Mouse (Mus musculus) left cerebral cortex, adult 11 months (tissue): Measurements from ENCODE around the gene Lnpep.
"Not testable (repeated sequence)": the region's sequence is repeated elsewhere in the genome, so short reads cannot be mapped to it uniquely, and the experiment has no call there.

Experiments used
- DNase-seq: peaks from one replicate; pipeline ENCODE4 v3.0.0; 2022; ENCODE audit warnings: low spot score

The Lnpep gene

DNA sequence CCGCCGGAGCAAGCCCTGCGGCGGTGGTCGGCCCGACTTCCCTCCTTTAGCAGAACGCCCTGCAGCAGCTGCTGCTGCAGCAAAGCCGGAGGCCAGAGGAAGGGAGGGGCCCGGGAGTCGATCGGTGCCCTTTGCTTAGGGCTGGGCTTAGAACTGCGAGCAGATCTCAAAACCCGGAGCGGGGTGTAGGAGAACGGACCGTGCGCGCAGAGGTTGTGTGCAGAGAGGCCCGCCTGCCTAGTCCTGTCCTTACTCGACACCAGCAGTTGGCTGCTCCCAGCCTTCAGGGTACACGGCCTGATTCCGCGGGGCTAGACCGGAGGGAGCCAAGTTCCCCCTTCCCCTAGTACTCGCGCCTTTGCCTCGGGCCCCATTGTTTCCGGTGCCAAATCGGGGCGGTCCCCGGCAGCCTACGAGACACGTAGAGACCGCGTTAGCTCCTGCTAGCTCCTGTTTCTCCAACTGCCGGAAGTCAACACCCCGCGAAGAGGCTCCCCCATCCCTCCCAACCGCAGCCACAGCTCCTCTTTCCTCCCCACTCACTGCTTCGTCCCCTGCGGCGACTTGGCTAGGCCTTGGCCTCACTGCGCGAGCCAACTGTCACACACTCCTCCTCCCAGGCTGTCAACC is at the start of gene Lnpep:
Gene Lnpep, minus strand, starts transcription at position 94 of the 630 bp plus-strand sequence.
- DNase-seq: peak; percentile 91

DNA sequence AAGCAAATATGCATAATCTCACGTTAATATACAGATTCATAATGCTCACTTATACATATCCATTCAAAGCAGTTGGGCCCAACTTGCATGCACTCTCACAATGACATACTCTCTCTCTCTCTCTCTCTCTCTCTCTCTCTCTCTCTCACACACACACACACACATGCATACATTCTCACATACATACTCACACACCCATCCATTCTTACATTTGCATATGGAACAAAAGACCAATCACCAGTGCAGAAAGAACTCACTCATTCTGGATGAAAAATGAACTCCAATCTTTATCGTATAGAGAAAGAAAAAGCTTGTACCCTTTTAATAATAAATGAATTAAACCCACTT is 31.0 kb upstream of the Lnpep start:
- no peak for DNase-seq

DNA sequence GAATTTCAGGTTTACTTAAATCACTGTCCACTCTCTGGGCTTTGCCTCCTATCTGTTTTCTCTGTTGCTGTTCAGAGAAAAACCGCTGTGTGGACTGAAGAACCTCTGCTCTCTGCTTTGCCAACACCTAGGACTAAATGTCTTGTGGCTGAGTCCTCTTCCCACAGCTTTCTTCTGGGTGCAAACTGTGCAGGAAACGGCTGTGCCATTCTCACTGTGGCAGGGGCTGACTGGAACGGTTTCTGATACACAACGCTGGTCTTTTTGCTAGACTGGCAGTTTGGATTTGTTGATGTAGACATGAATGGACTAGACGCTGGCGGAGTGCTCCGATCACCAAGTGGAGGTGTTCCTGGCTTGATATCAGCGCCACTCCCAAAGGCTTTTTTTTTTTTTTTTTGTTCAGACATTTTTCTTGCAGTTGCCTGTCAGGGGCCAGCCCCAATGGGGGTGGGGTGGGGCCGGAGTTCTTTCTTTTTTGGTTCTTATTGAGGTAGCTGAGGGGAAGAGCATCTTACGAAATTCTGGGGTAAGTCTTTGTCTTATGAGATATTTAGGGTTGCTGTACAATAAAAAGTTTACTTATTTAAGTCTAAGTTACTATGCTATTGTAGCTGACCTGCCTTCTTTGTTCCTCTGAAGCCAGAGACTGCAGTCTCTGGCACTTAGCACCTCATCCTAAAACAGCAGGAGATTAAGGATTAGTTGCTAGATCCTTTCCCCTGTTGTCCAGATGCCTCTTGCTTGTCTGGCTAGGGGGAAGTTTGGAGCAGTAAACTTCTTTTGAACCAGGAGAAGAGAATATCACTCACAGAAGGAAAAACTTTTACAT is 30.4 kb upstream of the Lnpep start:
- DNase-seq: no peak

DNA sequence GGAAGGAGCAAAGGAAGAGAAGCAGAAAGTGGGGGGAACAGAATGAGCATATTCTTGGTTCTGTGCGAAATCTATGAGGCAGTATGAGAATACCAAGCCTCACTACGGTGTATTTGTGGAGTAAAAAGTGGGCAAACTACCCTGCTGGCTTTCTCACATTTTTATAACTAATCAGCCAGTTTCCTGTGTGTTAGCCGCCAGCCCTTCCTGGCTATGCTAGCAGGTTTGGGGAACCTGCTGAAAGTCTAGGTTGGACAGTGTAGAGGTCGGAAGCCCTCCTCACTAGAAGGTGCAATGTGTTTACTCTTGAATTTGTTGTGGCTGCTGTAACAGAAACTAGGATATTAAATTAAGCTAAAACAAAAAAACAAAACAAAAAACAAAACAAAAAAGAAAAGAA is 27.7 kb upstream of the Lnpep start:
- no peak for DNase-seq

DNA sequence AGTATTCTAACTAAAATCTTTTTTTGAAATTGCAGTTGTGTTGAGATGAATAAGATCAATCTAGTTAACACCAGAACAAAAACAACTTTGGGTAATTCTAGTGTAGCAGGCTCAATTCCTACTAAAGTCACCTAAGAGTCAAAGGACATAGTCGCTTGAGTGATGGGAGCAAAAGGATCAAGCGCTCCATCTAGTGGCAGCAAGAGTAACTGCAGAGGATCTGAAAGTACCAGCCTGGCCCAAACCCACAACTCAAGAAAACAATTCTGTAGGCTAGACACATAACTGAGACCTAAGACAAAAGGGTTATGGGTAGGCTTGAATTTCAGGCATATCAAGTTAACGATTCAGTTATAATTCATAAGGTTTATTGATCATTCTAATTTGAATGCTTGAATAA is 20.9 kb upstream of the Lnpep start:
- DNase-seq: no peak

DNA sequence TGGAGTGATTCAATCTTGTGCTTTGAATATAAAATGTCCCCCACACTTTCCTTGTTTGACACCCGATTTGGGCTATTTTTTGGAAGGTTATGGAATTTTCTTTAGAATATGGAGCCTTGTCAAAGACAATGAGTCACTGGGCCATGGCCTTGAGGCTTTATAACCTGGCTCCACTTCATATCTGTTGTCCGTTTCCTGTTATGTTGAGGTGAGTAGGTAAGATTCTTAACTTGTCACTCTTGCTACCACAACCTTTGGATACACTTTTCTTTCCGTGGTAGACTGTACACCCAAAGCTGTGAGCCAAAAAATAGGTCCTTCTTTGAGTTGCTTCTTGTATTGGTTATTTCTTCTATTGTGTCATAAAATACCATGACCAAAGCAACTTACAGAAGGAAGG is 12.5 kb upstream of the Lnpep start:
- DNase-seq: no peak

DNA sequence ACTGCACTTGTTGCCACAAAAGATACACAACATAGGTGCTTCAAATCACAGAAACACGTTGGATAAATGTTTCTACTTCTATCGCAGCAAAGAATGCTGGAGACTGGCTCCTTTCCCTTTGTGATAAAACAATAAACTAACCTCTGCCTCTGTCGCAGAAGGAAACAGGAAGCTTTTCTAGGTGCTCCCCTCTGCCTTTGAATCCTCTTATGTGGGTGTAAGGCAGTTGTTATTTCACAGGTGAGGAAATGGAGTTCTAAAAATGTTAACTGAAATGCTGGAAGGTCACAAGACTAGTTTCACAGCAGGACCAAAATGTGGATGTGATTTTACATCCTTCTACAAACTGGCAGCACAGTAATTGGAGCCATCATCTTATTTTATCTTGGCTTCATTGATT is 11.3 kb upstream of the Lnpep start:
- DNase-seq: no peak

DNA sequence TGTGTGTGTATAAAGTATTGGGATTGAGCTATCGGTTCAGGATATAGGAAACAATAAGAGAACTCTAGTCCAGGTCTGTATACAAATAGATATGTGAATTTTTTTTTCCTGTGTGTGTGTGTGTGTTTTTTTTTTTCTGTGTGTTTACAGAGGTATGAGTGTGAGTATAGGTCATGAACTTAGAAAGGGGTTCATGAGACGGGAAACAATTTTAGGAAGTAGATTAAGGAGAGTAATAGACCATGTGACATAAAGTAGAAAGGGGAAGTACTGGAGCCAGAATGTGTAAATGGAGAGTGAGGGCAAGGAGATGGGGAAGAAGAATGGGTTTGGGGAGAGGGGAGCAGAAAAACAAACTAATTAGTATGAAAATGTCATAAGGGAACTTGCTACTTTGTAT is 9.2 kb upstream of the Lnpep start:
- no peak for DNase-seq

DNA sequence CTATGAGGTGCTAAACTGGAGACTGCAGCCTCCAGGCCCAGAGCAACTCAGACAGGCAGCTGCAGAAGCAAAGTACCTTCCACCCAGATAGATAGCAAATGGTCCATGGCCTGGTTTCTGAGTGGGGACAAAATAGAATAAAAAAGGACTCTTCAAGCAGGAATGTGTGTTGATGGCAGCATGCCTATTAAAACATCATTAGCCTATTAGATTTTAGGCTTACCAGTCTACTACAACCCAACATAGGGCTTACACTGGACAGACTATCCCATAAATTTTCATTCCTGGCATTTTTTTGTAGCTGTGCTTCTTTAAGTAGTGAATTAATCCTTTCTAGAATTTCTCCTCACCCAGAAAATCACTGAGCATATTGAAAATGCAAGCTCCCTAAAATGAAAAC is 7.1 kb upstream of the Lnpep start:
- DNase-seq: no peak

DNA sequence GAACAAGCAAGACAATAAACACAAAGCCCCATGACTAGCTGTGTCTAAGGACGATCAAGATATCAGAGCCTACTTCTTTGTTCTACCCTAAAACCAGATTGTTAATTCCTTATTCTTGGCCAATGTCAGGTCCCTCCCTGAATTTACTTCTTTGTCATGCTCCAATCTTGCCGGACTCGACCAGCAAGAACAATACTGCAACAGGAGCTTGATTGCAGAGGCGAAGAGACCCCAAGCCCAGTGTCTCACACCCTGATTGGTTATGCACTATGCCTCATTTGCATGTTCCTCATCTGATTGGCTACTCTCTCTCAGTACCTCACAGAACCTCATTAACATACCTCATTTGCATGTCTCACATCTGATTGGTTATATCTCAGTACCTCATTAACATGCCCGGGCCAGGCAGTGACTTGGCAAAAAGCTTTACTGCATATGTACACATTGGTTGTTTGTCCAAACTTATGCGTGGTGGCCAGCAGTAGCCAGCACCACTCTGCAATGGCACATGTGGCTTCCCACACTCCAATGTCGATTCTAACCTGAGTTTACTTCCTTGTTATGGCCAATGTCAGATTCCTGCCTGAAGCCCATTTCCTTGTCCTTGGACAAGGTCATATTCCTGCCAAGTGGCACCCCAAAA is 3.5 kb upstream of the Lnpep start:
- DNase-seq: not testable (repeated sequence)

DNA sequence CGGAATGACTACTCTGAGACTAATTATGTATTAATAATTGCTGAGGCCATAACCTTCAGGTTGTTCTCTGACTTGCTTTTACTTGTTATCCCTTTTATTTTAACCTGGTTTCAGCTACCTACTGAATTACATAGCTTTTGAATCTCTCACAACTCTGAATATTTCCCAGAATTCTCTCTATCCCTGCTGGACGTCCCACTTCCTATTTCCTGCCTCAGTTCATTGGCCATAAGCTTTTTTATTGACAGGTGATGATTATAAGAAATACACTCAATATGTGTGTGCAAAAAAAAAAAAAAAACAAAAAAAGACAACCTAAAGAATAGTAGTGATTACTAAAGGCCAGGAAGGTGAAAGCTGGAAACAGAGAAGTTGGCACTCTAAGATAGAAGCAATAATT is 2.7 kb upstream of the Lnpep start:
- DNase-seq: no peak

DNA sequence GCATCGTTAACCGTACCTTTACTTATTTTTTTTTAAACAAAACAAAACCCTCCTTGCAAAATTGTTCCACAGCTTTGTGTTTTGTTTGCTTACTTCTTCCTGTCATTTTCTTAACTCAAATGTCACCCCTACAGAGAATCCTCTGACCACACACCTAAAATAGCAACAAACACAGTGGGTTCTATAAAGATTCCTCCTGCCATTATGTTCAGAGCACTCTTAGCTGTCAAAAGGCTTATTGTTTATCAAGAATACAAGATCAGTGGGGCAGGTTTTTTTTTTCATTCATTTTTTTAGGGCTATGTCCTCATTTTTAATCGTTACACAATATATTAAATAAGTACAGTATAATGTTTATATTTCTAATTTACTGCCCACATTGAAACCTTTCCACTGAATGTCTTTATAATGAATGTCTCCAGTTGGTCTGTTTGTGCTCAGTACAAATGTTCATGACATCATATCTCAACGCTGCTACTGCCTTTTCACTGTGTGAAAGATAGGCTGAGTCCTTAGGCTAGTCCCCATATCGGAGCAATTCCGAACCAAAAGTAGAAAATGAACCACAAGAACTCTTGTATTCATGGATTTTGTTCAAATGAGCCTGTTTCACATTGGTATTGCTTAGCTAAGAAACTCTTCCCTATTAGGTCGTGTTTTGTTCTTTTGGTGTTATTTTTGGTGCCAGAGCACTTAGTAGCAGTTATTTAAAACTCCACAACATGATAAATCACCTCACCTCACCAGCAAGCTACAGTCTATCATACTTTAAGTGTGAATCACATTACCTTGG is 1.2 kb upstream of the Lnpep start:
- DNase-seq: no peak

DNA sequence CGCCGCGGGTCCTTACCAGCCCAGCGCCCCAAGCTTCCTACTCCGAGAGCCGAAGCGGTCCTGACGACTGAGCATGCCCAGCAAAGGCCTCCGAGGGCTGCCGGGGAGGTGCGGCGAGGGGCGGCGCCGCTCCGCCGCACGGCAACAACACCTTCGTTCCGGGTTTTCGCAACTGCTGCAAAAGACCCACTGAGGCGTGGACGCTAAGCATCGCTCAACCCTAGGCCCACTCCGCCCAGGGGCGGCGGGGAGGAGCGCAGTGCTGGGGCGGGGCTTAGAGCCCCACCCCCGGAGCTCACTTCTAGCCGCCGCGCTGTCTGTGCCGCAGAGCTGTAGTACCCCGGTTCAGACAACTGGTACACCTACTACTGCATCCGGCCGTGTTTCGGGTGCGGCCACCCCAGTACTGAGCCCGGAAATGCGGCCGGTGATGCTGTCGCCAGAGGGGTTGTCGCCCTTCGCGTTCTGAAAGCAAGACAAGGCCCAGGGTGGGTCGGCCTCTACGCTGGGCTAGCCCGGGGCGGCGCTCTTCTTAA is 361 bp downstream of the Lnpep start:
- peak; percentile 86 for DNase-seq

DNA sequence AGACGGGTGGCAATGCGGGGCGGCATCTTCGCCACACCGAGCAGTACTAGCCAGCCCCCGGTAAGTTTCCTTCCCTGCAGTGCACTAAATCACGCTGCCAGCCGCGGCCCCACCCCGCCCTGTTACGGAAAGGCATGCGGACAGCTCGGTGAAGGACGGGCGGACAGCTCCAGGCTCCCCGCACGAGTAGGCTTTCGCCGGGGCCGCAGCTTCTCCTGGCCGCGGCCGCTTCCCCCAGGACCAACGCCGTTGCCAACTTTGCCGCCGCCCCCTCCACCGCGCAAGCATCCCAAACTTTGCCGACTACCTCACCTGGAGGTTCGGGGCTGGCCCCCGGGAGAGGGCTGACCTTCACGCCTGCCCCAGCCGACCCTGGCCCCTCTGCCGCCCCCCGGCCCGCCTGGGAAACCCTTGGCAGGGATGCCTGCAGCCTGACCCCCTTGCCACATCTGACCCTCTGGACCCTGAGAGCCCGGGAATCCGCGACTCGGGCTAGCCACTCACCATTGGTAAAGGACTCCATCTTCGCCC is 895 bp downstream of the Lnpep start:
- no peak for DNase-seq

DNA sequence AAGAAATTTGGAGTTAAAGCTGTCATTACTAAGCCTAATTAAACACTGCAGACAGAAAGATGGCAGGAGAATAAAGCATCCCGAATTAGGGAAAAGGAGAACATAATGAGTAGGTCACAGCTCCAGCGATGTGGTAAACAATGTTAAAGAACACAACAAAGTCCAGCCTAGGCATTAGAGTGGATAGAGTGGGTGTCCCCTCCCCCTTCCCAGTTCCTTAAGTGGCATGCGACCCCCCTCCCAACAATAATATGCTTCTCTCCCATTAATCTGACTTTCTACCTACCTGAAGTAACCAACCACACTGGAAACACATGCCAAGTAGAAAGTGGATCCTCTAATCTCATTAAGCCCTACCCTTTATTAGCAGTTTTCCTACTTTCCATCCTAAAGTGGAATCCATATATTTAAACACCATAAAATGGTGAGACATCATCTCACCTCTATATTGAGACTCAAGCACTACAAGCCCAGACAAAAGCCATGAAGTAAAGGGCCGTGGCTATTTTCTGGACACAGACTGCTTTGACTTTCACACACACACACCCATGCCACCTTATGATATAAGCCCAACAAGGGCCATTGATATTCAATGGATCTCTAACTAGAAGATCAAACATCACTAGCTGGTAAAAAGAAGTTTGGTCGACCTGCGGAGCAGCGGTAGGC is 1.5 kb downstream of the Lnpep start:
- DNase-seq: no peak

DNA sequence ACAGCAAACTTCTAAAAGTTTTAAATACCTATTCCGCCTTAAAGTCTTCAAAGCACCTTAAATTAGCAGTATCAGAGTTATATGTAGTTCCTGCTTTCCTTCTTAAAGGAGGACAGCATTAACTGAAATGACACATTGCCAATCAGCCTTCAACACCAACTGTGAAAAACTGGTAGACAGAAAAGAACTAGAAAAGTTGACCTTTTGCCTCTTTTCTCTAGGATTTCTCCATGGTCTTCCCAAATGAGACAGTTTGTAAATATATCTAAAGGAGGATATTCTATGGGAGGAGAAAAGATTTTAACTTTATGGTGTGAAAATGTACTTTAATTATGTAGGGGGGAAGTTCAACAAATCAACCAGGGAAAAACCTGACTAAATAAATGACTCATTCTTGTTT is 2.3 kb downstream of the Lnpep start:
- DNase-seq: no peak

DNA sequence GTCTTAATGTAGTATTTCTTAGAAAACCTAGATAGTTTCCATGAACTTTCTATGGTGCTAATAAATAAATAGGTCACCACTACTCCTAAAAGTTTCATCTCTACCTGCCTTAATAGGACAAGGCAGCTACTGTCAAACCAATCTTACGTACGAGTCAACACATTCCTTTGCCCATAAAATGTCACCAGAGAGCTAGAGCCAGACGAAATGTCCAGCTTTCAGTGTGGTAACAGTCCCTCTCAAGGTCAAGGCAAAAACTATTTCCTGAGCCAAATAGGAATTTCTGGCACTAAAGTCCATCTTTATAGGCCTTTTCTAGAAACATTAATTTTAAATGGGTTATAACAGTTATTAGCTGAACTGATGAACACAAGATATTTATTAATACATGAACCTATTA is 3.3 kb downstream of the Lnpep start:
- no peak for DNase-seq

DNA sequence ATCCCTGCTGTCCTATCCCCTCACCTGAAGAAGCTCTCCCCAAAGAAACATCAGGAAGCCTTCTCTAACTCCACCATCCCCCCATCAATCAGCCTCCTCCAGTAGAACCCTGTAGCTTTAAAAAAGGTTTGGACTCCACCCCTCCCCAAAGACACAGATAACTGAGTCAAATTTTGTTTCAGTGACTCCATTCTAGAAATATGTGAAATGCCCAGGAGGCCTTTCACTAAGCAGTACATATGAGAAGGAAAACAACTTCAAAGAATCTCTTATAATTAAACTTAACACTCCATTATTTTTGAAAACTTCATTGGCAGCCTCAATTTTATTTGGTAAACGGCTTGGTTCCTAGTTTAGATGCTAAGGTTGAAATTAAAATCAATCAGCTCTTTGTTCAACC is 6.4 kb downstream of the Lnpep start:
- no peak for DNase-seq

DNA sequence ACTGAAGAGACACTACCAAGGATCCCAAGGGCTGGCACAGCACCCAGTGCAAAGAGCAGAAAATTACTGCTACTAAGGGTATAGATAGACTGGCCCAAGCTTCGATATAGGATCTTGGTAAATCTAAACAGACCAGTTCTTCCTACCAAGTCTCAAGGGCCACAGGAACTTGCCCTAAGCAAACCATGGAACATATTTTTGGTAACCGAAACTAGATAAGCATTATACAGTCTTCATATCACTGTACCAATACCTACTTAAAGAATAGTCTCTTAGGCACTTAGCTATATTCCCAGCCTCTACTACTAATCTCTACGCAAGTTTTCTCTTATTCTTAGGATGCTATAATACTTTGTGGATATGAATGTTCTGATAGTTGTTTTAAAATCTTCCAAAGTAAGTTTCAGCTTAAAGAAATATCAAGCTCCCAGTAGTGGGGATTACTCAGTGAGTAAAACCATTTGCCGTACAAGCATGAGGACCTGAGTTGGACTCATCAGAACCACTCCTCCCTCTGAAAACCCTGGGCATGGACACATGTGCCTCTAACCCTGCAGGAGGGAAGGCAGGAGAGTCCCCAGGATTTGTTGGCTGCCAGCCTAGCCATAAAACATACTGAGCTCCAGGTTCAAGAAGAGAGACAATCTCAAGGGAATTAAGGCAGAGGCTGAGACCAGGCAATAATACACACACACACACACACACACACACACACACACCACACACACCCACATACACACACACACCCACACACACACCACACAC is 7.2 kb downstream of the Lnpep start:
- DNase-seq: no peak

DNA sequence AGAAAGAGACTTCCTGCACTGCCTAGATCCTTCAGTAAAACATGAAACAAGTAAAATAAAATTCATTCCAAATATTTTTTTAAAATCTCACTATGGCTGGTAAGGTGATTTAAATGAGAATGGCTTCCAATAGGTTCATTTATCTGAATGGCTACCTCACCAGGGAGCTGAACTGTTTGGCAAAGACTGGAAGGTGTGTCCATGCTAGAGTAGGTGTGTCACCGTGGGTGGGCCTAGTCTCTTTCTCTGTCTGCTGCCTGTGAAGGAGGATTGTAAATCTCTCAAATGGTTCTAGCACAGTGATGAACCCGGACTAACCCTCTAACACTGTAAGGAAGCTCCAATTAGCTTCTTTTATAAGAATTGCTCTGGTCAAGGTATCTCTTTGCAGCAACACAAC is 12.5 kb downstream of the Lnpep start:
- no peak for DNase-seq

DNA sequence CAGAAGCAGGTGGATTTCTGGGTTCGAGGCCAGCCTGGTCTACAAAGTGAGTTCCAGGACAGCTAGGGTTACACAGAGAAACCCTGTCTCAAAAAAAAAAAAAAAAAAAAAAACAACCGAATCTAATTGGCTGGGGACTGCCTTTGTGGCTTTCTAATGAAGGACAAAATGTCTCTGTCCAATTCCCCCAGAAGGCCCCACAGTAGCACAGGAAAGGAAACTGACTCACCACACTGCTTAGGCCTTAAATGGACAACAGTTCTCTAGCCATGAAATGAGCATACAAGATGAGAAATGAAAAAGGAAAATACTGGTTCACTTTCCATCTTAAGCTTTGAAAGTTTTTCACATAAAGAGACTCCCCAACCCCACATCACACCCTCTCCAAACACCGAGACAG is 15.3 kb downstream of the Lnpep start:
- no peak for DNase-seq
